Mouse (Mus musculus) testis, adult 2 months (tissue): Measurements from ENCODE around the gene Atp2c2.

ENCODE experiments used
- CTCF ChIP-seq: fragments of 200-500 bp; IDR thresholded peaks from 2 replicates; pipeline ENCODE4 v1.5.1; 2012; ENCODE audit warnings: low read depth, mild to moderate bottlenecking, inconsistent platforms, low read length, moderate library complexity; ENCODE audit not compliant: control insufficient read depth, insufficient read depth, insufficient replicate concordance
- POLR2A ChIP-seq: fragments of 200-500 bp; IDR thresholded peaks from 2 replicates; pipeline ENCODE4 v1.6.1; 2012; ENCODE audit warnings: low read depth, mild to moderate bottlenecking, inconsistent platforms, low read length, moderate library complexity; ENCODE audit not compliant: control insufficient read depth

GRCm38 (mm10) chr8:119740634-119741033 is 40.8 kb downstream of the Atp2c2 start:
- TF ChIP-seq CTCF (no peak), POLR2A (no peak)
